Mouse (Mus musculus) thymus, adult 2 months (tissue): Measurements from ENCODE around the gene Pip4k2a. TPM values are rescaled to one million over a fixed set of nuclear protein-coding genes. Genes with fewer than 3 reads are reported as not detected.
A peak's percentile ranks its signal among the peaks of the same experiment; 100 is the strongest.

Experiments
- DNase-seq: peaks from one replicate; pipeline ENCODE4 v3.0.0; 2021
- H3K27ac ChIP-seq: fragments of 200-500 bp; 2 replicates; pipeline ENCODE4 v1.5.1; 2012; ENCODE audit warnings: low read length, control low read depth; ENCODE audit not compliant: control insufficient read depth, insufficient read depth
- H3K27me3 ChIP-seq: fragments of 200-500 bp; 2 replicates; pipeline ENCODE4 v1.6.1; 2012; ENCODE audit warnings: mild to moderate bottlenecking, low read length, moderate library complexity, mixed read lengths; ENCODE audit not compliant: control insufficient read depth, insufficient read depth
- H3K36me3 ChIP-seq: fragments of 200-500 bp; 2 replicates; pipeline ENCODE4 v1.6.1; 2012; ENCODE audit warnings: mild to moderate bottlenecking, low read length, moderate library complexity; ENCODE audit not compliant: control insufficient read depth, insufficient read depth
- H3K4me1 ChIP-seq: fragments of 200-500 bp; replicated peaks from 2 replicates; pipeline ENCODE4 v1.6.1; 2012; ENCODE audit warnings: low read length; ENCODE audit not compliant: control insufficient read depth, insufficient read depth
- H3K4me3 ChIP-seq: fragments of 200-500 bp; 2 replicates; pipeline ENCODE4 v1.5.1; 2012; ENCODE audit warnings: mild to moderate bottlenecking, low read length, control low read depth, moderate library complexity; ENCODE audit not compliant: control insufficient read depth, insufficient read depth
- CTCF ChIP-seq: fragments of 200-500 bp; IDR thresholded peaks from 2 replicates; pipeline ENCODE4 v1.5.1; 2012; ENCODE audit warnings: mild to moderate bottlenecking, control low read depth, low read length, moderate library complexity, borderline replicate concordance; ENCODE audit not compliant: control insufficient read depth, poor library complexity, insufficient read depth; ENCODE audit errors: extremely low read depth
- POLR2A ChIP-seq: fragments of 200-500 bp; IDR thresholded peaks from 2 replicates; pipeline ENCODE4 v1.6.1; 2012; ENCODE audit warnings: mild to moderate bottlenecking, low read length, control low read depth, moderate library complexity; ENCODE audit not compliant: control insufficient read depth, poor library complexity, insufficient read depth; ENCODE audit errors: extremely low read depth
- WGBS: fragments of 180-500 bp; shearing (Covaris S2); methylation state at CpG from one replicate; pipeline ENCODE4 v1.1.7; 2018; 5-methylcytosine and 5-hydroxymethylcytosine counted together
- polyA plus RNA-seq: library from polyadenylated mRNA; depleted of rRNA; stranded (reverse); fragments of >200 nt; gene quantifications from 2 replicates; pipeline ENCODE4 v1.2.3, GENCODE M21; 2012; rRNA removed

The Pip4k2a gene
- 55.0 and 61.2 TPM in 2 replicates for polyA plus RNA-seq

GRCm38 (mm10) chr2:18998054-18998478 is at the start of gene Pip4k2a, which contains the start of gene 4930426L09Rik:
Pip4k2a (minus strand) TSS chr2:18998126.
4930426L09Rik (plus strand) TSS chr2:18998343.
- H3K4me3 ChIP-seq, result peak within 1 kb of the TSS; percentile 85
- peak within 1 kb of the TSS; percentile 86 for H3K27ac ChIP-seq
- H3K4me1 ChIP-seq, result peaks cover 18% of the 10 kb centered on the region
- peak; percentile 98 for TF ChIP-seq POLR2A
- peak; percentile 57; the same call in 1 of the 2 replicates for TF ChIP-seq CTCF
- H3K36me3 ChIP-seq, result no peaks in the 10 kb centered on the region
- 2% methylated on average over 66 of the region's 66 CpGs for WGBS
- peak; percentile 97 for DNase-seq
- H3K27me3 ChIP-seq, result no peaks in the 10 kb centered on the region

DNA sequence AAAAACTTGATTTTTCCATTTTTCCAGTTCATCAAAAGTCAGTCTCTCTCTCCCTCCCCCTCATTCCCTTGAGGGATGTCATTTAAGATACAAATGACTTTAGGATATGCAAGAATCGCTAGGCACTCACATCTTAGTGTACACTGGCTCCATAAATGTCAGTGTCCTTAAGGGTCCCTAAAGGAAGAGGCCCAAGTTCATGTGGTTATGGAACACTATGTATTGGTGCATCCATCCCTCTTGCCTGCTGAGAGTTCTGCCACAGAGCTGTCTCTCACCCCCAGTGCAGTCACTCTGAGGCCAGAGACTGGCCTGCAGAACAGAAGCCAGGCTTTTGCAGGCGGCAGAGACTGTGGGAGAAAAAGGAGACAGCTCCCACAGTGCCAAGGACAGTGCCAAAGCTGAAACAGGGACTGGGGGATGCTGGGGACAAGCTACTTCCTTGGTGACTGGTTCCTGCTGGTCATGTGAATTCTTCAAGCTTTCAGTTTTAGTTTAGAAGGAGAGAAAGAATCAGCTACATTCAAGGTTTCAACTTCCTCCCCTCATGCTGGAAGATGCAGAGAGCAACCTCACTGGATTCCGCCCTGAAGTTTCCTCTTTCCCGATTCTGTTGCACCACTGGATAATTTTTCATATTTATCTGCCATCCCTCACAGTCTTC is 40.1 kb upstream of the Pip4k2a start:
- TF ChIP-seq POLR2A (no peak), CTCF (no peak)
- Histone ChIP-seq H3K4me3 (no peak overlapping the region), H3K36me3 (no peaks in the 10 kb centered on the region), H3K27me3 (no peaks in the 10 kb centered on the region), H3K27ac (no peak overlapping the region), H3K4me1 (peaks cover 4% of the 10 kb centered on the region)
- WGBS, result 65% methylated on average over 4 of the region's 4 CpGs
- no peak for DNase-seq

DNA sequence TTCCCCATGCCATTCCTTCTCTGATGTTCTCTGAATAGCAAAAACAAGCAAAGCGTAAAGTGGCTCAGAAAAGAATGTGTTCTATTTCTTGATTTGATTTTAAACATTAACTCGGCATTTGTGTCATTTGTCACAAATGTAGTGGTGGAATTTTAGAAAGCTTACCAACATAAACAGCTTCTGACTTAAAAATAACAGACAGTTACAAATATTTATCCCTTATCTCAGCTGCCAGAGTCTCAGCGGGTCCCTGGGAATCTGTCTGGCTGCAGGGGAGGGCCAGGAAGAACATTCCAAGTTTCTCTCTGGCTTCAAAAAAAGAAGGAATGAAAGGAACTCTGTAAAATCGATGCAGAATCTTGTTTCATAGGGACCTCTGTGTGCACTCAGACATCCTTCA is 39.5 kb upstream of the Pip4k2a start:
- WGBS, result 90% methylated on average over 4 of the region's 4 CpGs
- no peak overlapping the region for H3K4me3 ChIP-seq
- H3K27me3 ChIP-seq, result no peaks in the 10 kb centered on the region
- peaks cover 4% of the 10 kb centered on the region for H3K4me1 ChIP-seq
- H3K36me3 ChIP-seq, result no peaks in the 10 kb centered on the region
- TF ChIP-seq POLR2A (no peak), CTCF (no peak)
- H3K27ac ChIP-seq, result no peak overlapping the region
- no peak for DNase-seq

- DNase-seq, result no peak
- WGBS, result 97% methylated on average over 2 of the region's 2 CpGs
- H3K36me3 ChIP-seq, result no peaks in the 10 kb centered on the region
- H3K27ac ChIP-seq, result no peak overlapping the region
- H3K4me1 ChIP-seq, result no peaks in the 10 kb centered on the region
- no peaks in the 10 kb centered on the region for H3K27me3 ChIP-seq
- TF ChIP-seq POLR2A, result no peak
- TF ChIP-seq CTCF, result no peak
- H3K4me3 ChIP-seq, result no peak overlapping the region
Measured at GRCm38 (mm10) chr2:19024807-19025206, 26.9 kb upstream of the Pip4k2a start.

DNA sequence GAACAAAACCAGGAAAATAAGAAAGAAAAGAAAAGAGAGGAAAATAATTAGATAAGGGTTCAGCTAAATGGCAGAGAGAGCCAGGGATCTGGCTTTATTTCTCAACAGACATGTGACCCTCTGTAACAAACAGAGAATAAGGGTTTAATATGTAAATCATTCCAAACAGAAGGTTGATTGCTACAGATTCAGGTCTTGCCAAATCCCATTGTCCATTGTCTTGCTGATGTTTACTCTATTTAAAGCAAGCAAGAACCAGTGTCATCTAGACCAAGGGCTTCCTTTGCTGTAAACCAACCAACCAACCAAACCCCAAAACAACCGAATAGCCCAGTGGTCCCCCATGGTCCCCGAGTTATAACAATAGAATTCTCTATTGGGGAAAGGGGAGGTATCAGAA is 20.1 kb upstream of the Pip4k2a start:
- H3K4me1 ChIP-seq, result peaks cover 11% of the 10 kb centered on the region
- H3K27me3 ChIP-seq, result no peaks in the 10 kb centered on the region
- TF ChIP-seq POLR2A (no peak), CTCF (no peak)
- H3K27ac ChIP-seq, result no peak overlapping the region
- H3K4me3 ChIP-seq, result no peak overlapping the region
- WGBS, result 100% methylated on average over 2 of the region's 2 CpGs
- H3K36me3 ChIP-seq, result no peaks in the 10 kb centered on the region
- no peak for DNase-seq

DNA sequence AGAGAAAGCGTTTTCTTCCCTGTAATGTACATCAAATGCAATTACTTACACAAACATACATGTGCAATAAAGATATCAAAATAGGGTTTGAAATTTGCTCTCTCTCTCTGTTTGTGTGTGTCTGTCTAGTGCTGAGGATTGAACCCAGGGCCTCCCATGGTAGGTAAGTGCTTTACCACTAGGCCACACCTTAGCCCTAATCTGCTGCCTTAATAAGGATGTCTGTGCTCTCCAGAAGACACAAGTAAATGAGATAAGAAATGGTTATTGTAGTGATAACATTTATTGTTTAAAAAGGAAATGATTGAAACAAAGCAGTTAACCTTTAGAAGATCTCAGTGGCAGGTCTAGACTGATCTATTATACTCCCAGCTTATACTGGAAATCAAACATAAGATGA is 18.9 kb upstream of the Pip4k2a start:
- Histone ChIP-seq H3K27ac (peak overlapping the region; percentile 100; the same call in 1 of the 2 replicates), H3K4me3 (no peak overlapping the region), H3K27me3 (no peaks in the 10 kb centered on the region), H3K4me1 (peaks cover 11% of the 10 kb centered on the region), H3K36me3 (no peaks in the 10 kb centered on the region)
- no peak for DNase-seq
- TF ChIP-seq POLR2A, result no peak
- TF ChIP-seq CTCF, result no peak
- WGBS, result 85% methylated on average over 1 of the region's 1 CpGs

GRCm38 (mm10) chr2:19016348-19016747 is 18.4 kb upstream of the Pip4k2a start:
- H3K27ac ChIP-seq, result peak overlapping the region; percentile 100
- TF ChIP-seq CTCF (no peak), POLR2A (no peak)
- peak; percentile 54 for DNase-seq
- peaks cover 14% of the 10 kb centered on the region for H3K4me1 ChIP-seq
- WGBS, result 32% methylated on average over 5 of the region's 5 CpGs
- H3K4me3 ChIP-seq, result no peak overlapping the region
- H3K36me3 ChIP-seq, result no peaks in the 10 kb centered on the region
- H3K27me3 ChIP-seq, result no peaks in the 10 kb centered on the region
